Mouse (Mus musculus): Measurements from ENCODE around the gene Tenm4.

Gene Tenm4

DNA sequence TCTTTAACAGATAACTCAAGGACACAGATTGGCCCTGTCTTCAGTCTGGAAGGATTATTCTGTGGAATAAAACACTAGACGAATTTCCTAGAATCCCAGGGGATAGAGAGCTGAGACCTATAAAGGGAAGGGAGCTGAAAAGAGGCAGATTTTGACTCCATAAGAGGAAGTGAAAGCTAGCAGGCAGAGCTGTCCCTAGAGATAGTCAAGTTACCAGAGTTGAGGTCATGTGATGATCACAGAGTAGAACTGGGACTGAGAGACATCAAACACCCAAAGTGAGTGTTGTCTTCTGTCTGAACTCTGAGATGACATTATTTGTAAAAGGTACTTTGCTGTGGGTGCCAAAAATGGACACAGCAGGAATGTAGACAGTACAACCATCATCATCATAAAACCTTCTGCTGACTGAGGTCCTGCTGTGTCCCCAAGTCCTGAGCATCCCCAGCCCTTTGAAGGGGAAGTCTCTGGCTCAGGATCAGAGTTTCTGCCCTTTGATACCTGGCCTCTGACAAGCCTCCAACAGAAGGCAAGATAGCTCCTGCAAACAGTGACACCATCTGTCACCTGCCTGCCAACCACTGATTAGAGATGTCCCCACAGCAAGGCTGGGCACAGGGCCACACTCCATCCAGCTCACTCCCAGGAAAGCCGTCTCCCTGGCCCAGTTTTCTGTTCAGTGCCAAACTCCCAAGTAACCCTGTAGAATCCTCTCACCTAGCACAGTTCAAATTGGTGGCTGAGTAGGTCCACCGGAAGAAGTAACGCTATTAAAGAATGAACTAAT, 368.4 kb downstream of the Tenm4 start:
- DNase-seq: no peak

DNA sequence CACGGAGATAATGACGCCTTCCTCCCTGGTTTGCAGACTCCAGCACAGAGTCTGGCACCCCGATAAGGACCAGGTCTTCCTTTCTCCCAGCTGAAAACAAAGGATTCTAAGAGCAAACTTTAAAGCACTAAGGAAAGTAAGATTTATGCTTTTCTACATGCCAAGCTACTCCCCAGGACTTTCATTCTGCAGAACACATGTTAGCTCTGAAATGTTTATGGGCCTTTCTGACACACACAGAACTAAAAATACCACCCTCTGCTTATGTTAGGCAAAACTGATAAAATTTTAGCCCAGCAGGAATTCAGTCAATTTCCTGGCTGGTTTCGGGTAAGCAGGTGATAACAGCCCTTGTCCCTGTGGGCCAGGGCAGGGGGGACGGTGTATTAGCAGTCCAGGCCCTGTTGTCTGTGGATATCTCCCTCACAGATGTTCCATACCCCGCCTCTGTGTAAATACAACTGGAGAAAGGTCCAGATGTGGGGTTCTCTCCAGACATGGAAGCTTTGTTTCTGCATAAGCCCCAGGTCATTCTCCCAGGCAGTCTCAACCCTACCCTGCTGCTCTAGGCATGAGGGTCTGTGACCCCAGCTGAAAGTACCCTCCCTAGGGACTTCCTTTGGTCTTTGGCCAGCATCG, 369.5 kb downstream of the Tenm4 start:
- no peak for DNase-seq

DNA sequence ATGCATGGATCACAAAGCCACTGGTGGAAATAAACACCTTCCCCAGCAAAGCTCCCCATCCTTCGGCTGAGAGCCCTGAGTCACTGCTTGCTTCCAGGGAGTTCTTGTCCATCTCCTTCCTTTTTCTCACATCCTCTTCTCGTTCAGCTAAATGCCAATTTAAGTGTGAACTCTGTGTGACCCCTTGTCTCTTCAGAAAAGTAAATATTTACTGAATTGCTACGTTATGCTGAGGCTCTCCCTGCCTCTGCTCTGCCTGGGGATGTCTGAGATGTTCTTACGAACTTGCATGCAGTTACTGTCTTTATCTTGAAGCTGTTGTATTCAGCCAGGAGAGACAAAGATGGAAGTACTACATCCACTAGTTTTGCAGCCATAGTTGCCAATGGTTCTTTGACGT, 374.9 kb downstream of the Tenm4 start:
- no peak for DNase-seq

GRCm38 (mm10) chr7:96551809-96552208, 380.8 kb downstream of the Tenm4 start:
- DNase-seq: no peak

DNA sequence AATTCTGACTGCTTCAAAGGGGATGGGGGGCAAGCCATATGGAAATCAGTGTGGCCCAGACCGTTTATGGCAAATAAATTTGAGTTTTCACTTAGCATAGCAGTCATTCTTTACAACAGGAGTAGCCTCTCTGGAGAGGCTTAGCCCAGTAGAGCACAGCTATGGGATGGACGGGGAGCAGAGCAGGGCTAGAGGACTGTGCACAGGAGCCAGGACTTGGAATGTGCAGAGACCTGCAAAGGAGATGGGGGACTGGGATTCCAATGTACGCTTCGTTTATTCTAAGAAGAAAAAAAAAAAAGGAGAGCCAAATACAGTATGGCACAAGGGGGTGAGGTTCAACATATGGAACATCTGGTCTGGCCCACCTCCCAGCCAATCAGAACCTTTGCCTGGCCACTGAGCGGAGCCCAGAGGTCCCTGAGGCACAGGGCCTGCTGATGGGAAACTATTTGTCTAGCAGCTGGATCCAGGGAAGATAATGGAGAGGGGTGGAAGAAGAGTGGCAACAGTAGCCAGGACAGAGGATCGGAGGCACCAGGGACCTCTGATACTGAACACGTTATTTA, 381.3 kb downstream of the Tenm4 start:
- no peak for DNase-seq

DNA sequence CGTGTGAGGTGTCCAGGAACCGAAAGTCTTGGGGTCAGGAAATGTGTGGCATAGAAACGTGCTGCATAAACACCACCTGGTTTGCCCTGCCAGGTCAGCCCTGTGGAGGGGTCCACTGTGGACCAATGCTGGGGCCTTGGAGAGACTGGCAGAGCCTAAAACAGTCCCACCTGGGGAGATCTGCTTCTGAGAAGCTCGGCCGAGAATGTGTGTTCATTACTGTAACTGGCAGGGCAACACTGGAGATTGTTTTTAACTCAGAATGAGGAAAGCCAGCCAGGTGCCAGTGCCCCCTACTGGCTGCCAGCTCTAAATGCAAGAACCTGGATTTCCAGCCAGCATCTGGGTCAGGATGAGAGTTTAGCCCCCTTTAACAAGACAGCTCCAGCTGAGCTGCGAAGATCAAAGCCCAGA, 383.2 kb downstream of the Tenm4 start:
- DNase-seq: peak; percentile 44

GRCm38 (mm10) chr7:96555294-96555693, 384.2 kb downstream of the Tenm4 start:
- DNase-seq: no peak

GRCm38 (mm10) chr7:96556756-96557155, 385.7 kb downstream of the Tenm4 start:
- DNase-seq: no peak

DNA sequence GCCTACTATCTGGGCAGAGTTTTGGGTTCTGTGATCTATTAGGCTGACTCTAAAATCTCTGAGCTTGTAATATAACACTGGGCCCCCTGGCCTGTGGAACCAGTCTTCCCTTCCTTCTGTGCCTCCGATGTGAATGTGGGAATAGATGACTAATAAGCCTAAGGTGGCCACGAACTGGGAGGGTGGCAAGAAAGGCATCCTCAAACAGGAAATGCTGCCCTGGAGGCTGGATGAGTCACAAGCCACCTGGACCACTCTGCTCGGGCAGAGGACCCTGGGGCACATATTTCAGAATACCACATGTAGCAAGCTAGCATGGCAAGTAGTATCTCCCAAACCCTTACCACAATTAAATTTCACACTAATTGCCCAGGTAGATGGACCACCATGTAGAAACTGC, 391.8 kb downstream of the Tenm4 start:
- DNase-seq: no peak

DNA sequence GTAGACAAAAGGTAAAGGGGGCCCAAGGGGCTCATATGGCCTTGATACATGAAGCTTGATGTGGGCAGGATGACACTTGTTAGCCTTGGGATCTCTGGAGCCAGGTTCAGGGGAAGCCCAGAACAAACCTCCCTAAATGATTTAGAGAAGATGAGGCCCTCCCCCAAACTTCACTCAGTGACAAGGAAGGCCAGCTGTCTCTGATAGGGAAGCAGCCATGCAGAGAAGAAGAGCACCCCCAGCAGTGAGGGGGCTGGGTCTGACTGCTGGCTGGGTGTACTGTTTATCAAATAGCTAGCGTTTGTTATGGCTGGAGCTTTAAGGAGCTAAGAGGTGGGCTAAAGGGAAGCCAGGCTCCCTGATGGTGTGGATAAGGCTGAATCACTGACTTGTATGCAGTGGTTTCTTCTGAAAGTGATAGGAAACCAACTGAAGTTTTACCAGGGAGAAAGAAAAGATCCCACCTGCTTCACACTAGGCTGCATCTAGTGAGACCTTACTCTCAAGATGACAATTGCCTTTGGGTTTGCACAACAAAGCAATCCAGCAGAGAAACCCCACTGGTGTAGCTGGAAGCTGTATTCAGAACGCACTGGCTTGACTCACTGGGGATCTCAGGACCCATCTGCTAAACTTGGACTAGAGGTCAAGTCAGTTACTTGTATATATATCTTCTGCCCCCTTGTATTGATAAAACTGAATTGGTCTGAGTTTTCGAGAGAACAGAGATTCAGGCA, 392.5 kb downstream of the Tenm4 start:
- DNase-seq: no peak

GRCm38 (mm10) chr7:96565806-96566205, 394.8 kb downstream of the Tenm4 start:
- peak; percentile 28 for DNase-seq

- DNase-seq: no peak
Measured at GRCm38 (mm10) chr7:96566260-96566659, 395.2 kb downstream of the Tenm4 start.

- no peak for DNase-seq
Measured at GRCm38 (mm10) chr7:96568034-96568433, 397.0 kb downstream of the Tenm4 start.

DNA sequence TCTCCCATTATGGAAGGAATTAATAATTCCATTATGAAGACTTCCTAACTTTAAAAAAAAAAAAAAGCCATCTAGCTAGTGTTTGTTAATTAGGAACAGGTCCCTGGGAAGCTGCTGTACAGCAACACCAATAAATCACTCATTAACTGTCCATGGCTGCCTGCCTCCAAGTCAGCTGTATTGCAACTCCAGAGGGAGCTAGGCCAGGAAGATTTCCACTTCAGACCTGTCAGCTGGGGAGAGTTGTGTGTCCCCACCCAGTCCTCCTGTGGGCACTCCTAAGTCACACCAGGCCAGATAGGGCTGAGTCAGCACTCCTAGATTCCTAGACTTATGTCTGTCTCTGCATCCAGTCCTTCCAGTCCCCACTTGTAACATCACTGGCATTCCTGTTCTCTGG, 399.9 kb downstream of the Tenm4 start:
- no peak for DNase-seq

DNA sequence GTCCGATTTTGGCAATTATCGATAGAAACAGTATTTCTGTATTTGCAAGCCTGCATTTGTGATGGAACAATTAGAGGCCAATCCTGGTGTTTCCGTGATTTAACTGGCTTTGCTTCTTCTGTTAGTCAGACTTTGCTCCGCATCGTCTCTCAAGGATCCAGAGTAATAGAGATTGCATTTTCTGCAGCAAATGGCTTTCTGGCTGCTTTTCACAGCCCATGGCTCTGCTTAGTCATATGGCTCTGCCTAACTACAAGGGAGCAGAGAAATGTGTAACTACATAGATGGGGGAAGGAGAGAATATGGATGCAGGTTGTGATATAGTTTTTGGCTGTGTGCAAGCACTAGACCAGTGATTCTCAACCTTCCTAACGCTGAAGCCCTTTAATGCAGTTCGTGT, 401.9 kb downstream of the Tenm4 start:
- DNase-seq: no peak

GRCm38 (mm10) chr7:96575202-96575650, 404.2 kb downstream of the Tenm4 start:
- peak; percentile 88 for DNase-seq

DNA sequence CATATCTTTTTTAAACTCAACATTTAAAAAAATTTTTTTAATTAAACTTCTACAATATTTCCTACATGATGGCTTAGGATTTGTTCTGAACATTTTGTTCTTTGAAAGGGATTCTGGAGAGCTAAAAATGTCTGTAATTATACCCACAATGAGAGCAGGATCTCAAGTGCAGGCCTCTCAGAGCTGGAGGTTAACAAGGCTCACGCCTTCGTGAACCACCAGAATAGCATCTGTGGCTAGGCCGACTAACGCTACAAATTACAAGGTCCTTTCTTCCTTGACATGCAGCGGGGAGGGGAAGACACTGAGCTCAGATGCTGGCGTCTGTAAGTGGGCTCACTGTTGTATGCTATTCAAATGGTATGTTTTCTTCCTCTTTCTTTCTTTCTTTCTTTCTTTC, 411.7 kb downstream of the Tenm4 start:
- DNase-seq: no peak

- no peak for DNase-seq
Measured at GRCm38 (mm10) chr7:96587403-96587802, 416.4 kb downstream of the Tenm4 start.

GRCm38 (mm10) chr7:96588567-96588966, 417.5 kb downstream of the Tenm4 start:
- no peak for DNase-seq

- no peak for DNase-seq
Measured at GRCm38 (mm10) chr7:96595535-96596295, 424.7 kb downstream of the Tenm4 start.

GRCm38 (mm10) chr7:96596402-96597195, 425.6 kb downstream of the Tenm4 start:
- DNase-seq: no peak

GRCm38 (mm10) chr7:96597871-96598270, 426.8 kb downstream of the Tenm4 start:
- no peak for DNase-seq

Measured in right cerebral cortex, postnatal 4 days (tissue).